Mouse (Mus musculus) E14TG2a.4 (cell line): ENCODE data around the gene Ubr4.

Experiments
- CTCF ChIP-seq: conservative IDR thresholded peaks from 2 replicates; pipeline ENCODE4 v1.5.1; 2014; ENCODE audit warnings: low read length
- POU5F1 ChIP-seq: IDR thresholded peaks from 2 replicates; pipeline ENCODE4 v1.6.1; 2014; ENCODE audit warnings: low read length, borderline replicate concordance

DNA sequence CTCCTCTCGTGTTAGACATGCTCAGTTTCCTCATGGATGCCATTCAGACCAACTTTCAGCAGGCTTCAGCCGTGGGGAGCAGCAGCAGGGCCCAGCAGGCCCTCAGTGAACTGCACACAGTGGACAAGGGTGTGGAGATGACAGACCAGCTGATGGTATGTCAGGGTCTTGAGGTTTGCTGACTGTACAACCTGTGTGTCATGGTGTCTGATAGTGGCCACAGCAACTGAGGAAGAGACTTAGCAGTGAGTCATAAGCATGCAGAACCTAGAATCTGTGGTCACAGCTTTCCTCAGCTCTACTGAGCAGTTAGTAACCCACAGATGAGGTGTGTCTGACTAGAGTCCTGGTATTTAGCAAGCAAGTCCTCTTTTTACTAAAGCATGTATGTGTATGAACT is 70.0 kb downstream of the Ubr4 start:
- TF ChIP-seq CTCF (no peak), POU5F1 (no peak)
